Mouse (Mus musculus) cortical plate, adult 2 months (tissue): ENCODE results near the gene Pdzrn4. TPM values are rescaled to one million over a fixed set of nuclear protein-coding genes. Genes with fewer than 3 reads are reported as not detected.

Source experiments
- H3K27ac ChIP-seq: fragments of 200-500 bp; 2 replicates; pipeline ENCODE4 v1.5.1; 2012; ENCODE audit warnings: low read length, control low read depth, inconsistent platforms; ENCODE audit not compliant: insufficient read depth
- H3K4me1 ChIP-seq: fragments of 200-500 bp; 2 replicates; pipeline ENCODE4 v1.6.1; 2011; ENCODE audit warnings: low read length; ENCODE audit not compliant: control insufficient read depth, insufficient read depth
- H3K4me3 ChIP-seq: fragments of 200-500 bp; 2 replicates; pipeline ENCODE4 v1.5.1; 2011; ENCODE audit warnings: mild to moderate bottlenecking, low read length, control low read depth; ENCODE audit not compliant: insufficient read depth
- CTCF ChIP-seq: fragments of 200-500 bp; IDR thresholded peaks from 2 replicates; pipeline ENCODE4 v1.5.1; 2011; ENCODE audit warnings: mild to moderate bottlenecking, control low read depth, low read length; ENCODE audit not compliant: insufficient read depth; ENCODE audit errors: extremely low read depth
- POLR2A ChIP-seq: fragments of 200-500 bp; IDR thresholded peaks from 2 replicates; pipeline ENCODE4 v1.6.1; 2011; ENCODE audit warnings: mild to moderate bottlenecking, low read length, control low read depth; ENCODE audit not compliant: insufficient read depth; ENCODE audit errors: extremely low read depth
- polyA plus RNA-seq: library from polyadenylated mRNA; depleted of rRNA; stranded (reverse); fragments of >200 nt; gene quantifications from 2 replicates; pipeline ENCODE4 v1.2.3, GENCODE M21; 2012

Pdzrn4 gene
- polyA plus RNA-seq, 1 experiment, result 4.6 TPM

- no peak overlapping the region for H3K4me3 ChIP-seq
- TF ChIP-seq CTCF (no peak), POLR2A (no peak)
- H3K4me1 ChIP-seq, result no peaks in the 10 kb centered on the region
- no peak overlapping the region for H3K27ac ChIP-seq
These were observed 281.7 kb downstream of the Pdzrn4 start for GRCm38 (mm10) chr15:92678377-92678776.

GRCm38 (mm10) chr15:92679541-92679940 is 282.9 kb downstream of the Pdzrn4 start:
- no peaks in the 10 kb centered on the region for H3K4me1 ChIP-seq
- no peak overlapping the region for H3K27ac ChIP-seq
- TF ChIP-seq CTCF (no peak), POLR2A (no peak)
- H3K4me3 ChIP-seq, result no peak overlapping the region

- TF ChIP-seq CTCF, result no peak
- TF ChIP-seq POLR2A, result no peak
- Histone ChIP-seq H3K4me1 (no peaks in the 10 kb centered on the region), H3K27ac (no peak overlapping the region)
These were observed 299.7 kb downstream of the Pdzrn4 start for GRCm38 (mm10) chr15:92696276-92696956.

GRCm38 (mm10) chr15:92704146-92704545 is 307.5 kb downstream of the Pdzrn4 start:
- Histone ChIP-seq H3K4me1 (no peaks in the 10 kb centered on the region), H3K27ac (no peak overlapping the region), H3K4me3 (no peak overlapping the region)
- TF ChIP-seq CTCF, result no peak
- TF ChIP-seq POLR2A, result no peak

More at GRCm38 (mm10) chr15:92696276-92696956, 299.7 kb downstream of the Pdzrn4 start:
- H3K4me3 ChIP-seq, result no peak overlapping the region

- Histone ChIP-seq H3K4me3 (no peak overlapping the region), H3K27ac (no peak overlapping the region), H3K4me1 (no peaks in the 10 kb centered on the region)
- TF ChIP-seq CTCF (no peak), POLR2A (no peak)
These were observed 342.0 kb downstream of the Pdzrn4 start for GRCm38 (mm10) chr15:92738676-92739075.

GRCm38 (mm10) chr15:92739887-92740286 is 343.2 kb downstream of the Pdzrn4 start:
- TF ChIP-seq POLR2A (no peak), CTCF (no peak)
- H3K4me1 ChIP-seq, result no peaks in the 10 kb centered on the region
- no peak overlapping the region for H3K4me3 ChIP-seq
- H3K27ac ChIP-seq, result no peak overlapping the region

GRCm38 (mm10) chr15:92743624-92744023 is 346.9 kb downstream of the Pdzrn4 start:
- TF ChIP-seq CTCF (no peak), POLR2A (no peak)
- no peak overlapping the region for H3K4me3 ChIP-seq
- H3K4me1 ChIP-seq, result no peaks in the 10 kb centered on the region
- H3K27ac ChIP-seq, result no peak overlapping the region

GRCm38 (mm10) chr15:92746081-92746480 is 349.4 kb downstream of the Pdzrn4 start:
- Histone ChIP-seq H3K27ac (no peak overlapping the region), H3K4me3 (no peak overlapping the region), H3K4me1 (no peaks in the 10 kb centered on the region)
- TF ChIP-seq CTCF (no peak), POLR2A (no peak)

GRCm38 (mm10) chr15:92752167-92752566 is 355.5 kb downstream of the Pdzrn4 start:
- H3K4me1 ChIP-seq, result peaks cover 2% of the 10 kb centered on the region
- no peak overlapping the region for H3K4me3 ChIP-seq
- no peak overlapping the region for H3K27ac ChIP-seq
- TF ChIP-seq POLR2A, result no peak
- TF ChIP-seq CTCF, result no peak

GRCm38 (mm10) chr15:92752578-92752977 is 355.9 kb downstream of the Pdzrn4 start:
- Histone ChIP-seq H3K27ac (no peak overlapping the region), H3K4me3 (no peak overlapping the region), H3K4me1 (peaks cover 2% of the 10 kb centered on the region)
- no peak for TF ChIP-seq POLR2A
- no peak for TF ChIP-seq CTCF
